Comparison of ENCODE assay signal across 21 mouse cellular contexts in genomic region chr13:107199875-107200274, GRCm38 (mm10).
A peak's percentile ranks its signal among the peaks of the same experiment; 100 is the strongest.
DNase-seq lines count a peak whose midpoint lies in the region; ATAC-seq lines count a peak whose summit lies in the region.
"Had no signal": no experiment of that assay in that cellular context is flagged by ENCODE, and none has a peak within 500 bp of the region (broad histone marks: within the 10 kb centered on the region; RNA-seq: fewer than 3 reads in every experiment).

No protein-coding gene starts in this region.

- H3K4me1 ChIP-seq in midbrain, embryonic 11.5 days (ENCODE audit: control insufficient read depth, insufficient read depth, low read length): no peaks in the 10 kb centered on the region
- no peaks in the 10 kb centered on the region for H3K4me1 ChIP-seq in midbrain, embryonic 14.5 days (ENCODE audit: control insufficient read depth, insufficient read depth, low read length)

- peak; percentile 45 for DNase-seq in heart, adult 11 months
- no peak for DNase-seq in heart, postnatal 25 days (ENCODE audit: low spot score)
- DNase-seq in midbrain, embryonic 11.5 days (ENCODE audit: low spot score, missing footprints): peak; percentile 70
- DNase-seq in midbrain, embryonic 14.5 days: no peak
- no peak for DNase-seq in left cerebral cortex, postnatal 36 days (ENCODE audit: low spot score in 2 of 2)
- DNase-seq: adrenal gland, adult 2 months; adrenal gland, adult 8-10 months; adrenal gland, postnatal 10 days; adrenal gland, postnatal 14 days; adrenal gland, postnatal 25 days; adrenal gland, postnatal 36 days; B cell, adult 2 months; cerebellum, adult 11 months; cerebellum, adult 11-12 months; cerebellum, adult 18-20 months had no signal

- H3K27ac ChIP-seq in midbrain, embryonic 11.5 days (ENCODE audit: low read depth, low read length): no peak overlapping the region
- H3K27ac ChIP-seq in midbrain, embryonic 14.5 days (replicated peaks; ENCODE audit: low read depth, low read length): no peak overlapping the region

- H3K4me3 ChIP-seq in midbrain, embryonic 11.5 days (ENCODE audit: low read depth, low read length): no peak overlapping the region
- H3K4me3 ChIP-seq in midbrain, embryonic 14.5 days (replicated peaks; ENCODE audit: low read depth, low read length): no peak overlapping the region

- no peak overlapping the region for H3K4me2 ChIP-seq in midbrain, embryonic 11.5 days
- H3K4me2 ChIP-seq in midbrain, embryonic 14.5 days (ENCODE audit: low read length): no peak overlapping the region

- H3K9me3 ChIP-seq in midbrain, embryonic 11.5 days (ENCODE audit: control insufficient read depth, low read length): no peaks in the 10 kb centered on the region
- peaks cover 3% of the 10 kb centered on the region; the same call in 1 of the 2 replicates for H3K9me3 ChIP-seq in midbrain, embryonic 14.5 days (ENCODE audit: control insufficient read depth, low read length)
- H3K9me3 ChIP-seq: G1E had no signal

- no peaks in the 10 kb centered on the region for H3K36me3 ChIP-seq in midbrain, embryonic 11.5 days (ENCODE audit: control insufficient read depth, insufficient read depth, low read length)
- H3K36me3 ChIP-seq in midbrain, embryonic 14.5 days (ENCODE audit: control insufficient read depth, insufficient read depth, low read length): no peaks in the 10 kb centered on the region
- H3K36me3 ChIP-seq: G1E had no signal

- 48% methylated on average over 1 of the region's 1 CpGs for WGBS in midbrain, embryonic 11.5 days
- 69% methylated on average over 1 of the region's 1 CpGs for WGBS in midbrain, embryonic 14.5 days

- no peaks in the 10 kb centered on the region for H3K27me3 ChIP-seq in midbrain, embryonic 11.5 days (ENCODE audit: control insufficient read depth, insufficient read depth, low read length)
- H3K27me3 ChIP-seq in midbrain, embryonic 14.5 days (ENCODE audit: control insufficient read depth, insufficient read depth, low read length): no peaks in the 10 kb centered on the region
- H3K27me3 ChIP-seq: CH12.LX had no signal

- no peak for ATAC-seq in midbrain, embryonic 11.5 days (ENCODE audit: low FRiP score)
- ATAC-seq in midbrain, embryonic 14.5 days (ENCODE audit: low FRiP score, low TSS enrichment): no peak
- peak; percentile 56 for ATAC-seq in megakaryocyte, adult 5-6 weeks (ENCODE audit: poor library complexity, severe bottlenecking)
- ATAC-seq: activated CD4-positive, CD25-positive, alpha-beta regulatory T cell, adult 4 months; CD4-positive, CD25-positive, alpha-beta regulatory T cell, adult 4 months; Patski had no signal

- no peak overlapping the region for H3K9ac ChIP-seq in midbrain, embryonic 11.5 days (ENCODE audit: low read length)
- no peak overlapping the region for H3K9ac ChIP-seq in midbrain, embryonic 14.5 days (replicated peaks; ENCODE audit: low read length)

- intact Hi-C loops in heart, postnatal 25 days (cut with DNase I): no loop called here
- intact Hi-C loops in left cerebral cortex, postnatal 36 days (cut with DNase I): no loop called here

Comparison
In these comparisons a context has a peak if more than half of its experiments do, and no peak if none do; other contexts are left out.
1. DNase-seq: peak in heart, adult 11 months (single experiment) and midbrain, embryonic 11.5 days (single experiment); none in heart, postnatal 25 days (single experiment), midbrain, embryonic 14.5 days (single experiment) and left cerebral cortex, postnatal 36 days (0 of 2).